Mouse (Mus musculus) lung, postnatal 0 days (tissue): ENCODE measurements around the gene Hivep3. TPM values are rescaled to one million over a fixed set of nuclear protein-coding genes. Genes with fewer than 3 reads are reported as not detected.
A peak's percentile ranks its signal among the peaks of the same experiment; 100 is the strongest.

Experiments used
- ATAC-seq: fragments of 200-750 bp; cut with Nextera tagmentation; 2 replicates; pipeline ENCODE4 v1.8.0; 2017; ENCODE audit warnings: moderate library complexity
- DNase-seq: peaks from one replicate; pipeline ENCODE4 v3.0.0-alpha.2; 2016; ENCODE audit warnings: low spot score
- H3K27ac ChIP-seq: fragments of 300-500 bp; sonication (generic); 2 replicates; pipeline ENCODE4 v1.5.1; 2014; ENCODE audit warnings: antibody characterized with exemption, mild to moderate bottlenecking, low read length, mixed read lengths
- H3K27me3 ChIP-seq: fragments of 300-500 bp; sonication (generic); replicated peaks from 2 replicates; pipeline ENCODE4 v1.6.1; 2014; ENCODE audit warnings: low read length, mixed read lengths; ENCODE audit not compliant: insufficient read depth
- H3K36me3 ChIP-seq: fragments of 300-500 bp; sonication (generic); 2 replicates; pipeline ENCODE4 v1.6.1; 2014; ENCODE audit warnings: low read length, mixed read lengths; ENCODE audit not compliant: insufficient read depth
- H3K4me1 ChIP-seq: fragments of 300-500 bp; sonication (generic); 2 replicates; pipeline ENCODE4 v1.6.1; 2014; ENCODE audit warnings: antibody characterized with exemption, low read depth, low read length, mixed read lengths; ENCODE audit not compliant: insufficient read depth
- H3K4me2 ChIP-seq: fragments of 300-500 bp; sonication (generic); replicated peaks from 2 replicates; pipeline ENCODE4 v1.6.1; 2014; ENCODE audit warnings: low read depth, mild to moderate bottlenecking, low read length, moderate library complexity, mixed read lengths
- H3K4me3 ChIP-seq: fragments of 300-500 bp; sonication (generic); 2 replicates; pipeline ENCODE4 v1.5.1; 2014; ENCODE audit warnings: low read depth, low read length
- H3K9ac ChIP-seq: fragments of 300-500 bp; sonication (generic); replicated peaks from 2 replicates; pipeline ENCODE4 v1.6.1; 2014; ENCODE audit warnings: low read depth, mild to moderate bottlenecking
- H3K9me3 ChIP-seq: fragments of 300-500 bp; sonication (generic); 2 replicates; pipeline ENCODE4 v1.6.1; 2016; ENCODE audit warnings: low read length, mixed read lengths
- CTCF ChIP-seq: IDR thresholded peaks from 2 replicates; pipeline ENCODE4 v1.5.1; 2016; ENCODE audit warnings: antibody characterized with exemption, mild to moderate bottlenecking
- EP300 ChIP-seq: IDR thresholded peaks from 2 replicates; pipeline ENCODE4 v1.6.1; 2016; ENCODE audit warnings: antibody characterized with exemption, mild to moderate bottlenecking, control low read depth
- WGBS: fragments of 180-500 bp; shearing (Covaris S2); extraction: QIAGEN DNeasy Blood & Tissue Kit; methylation state at CpG from one replicate; pipeline ENCODE4 v1.1.7; 2014; 5-methylcytosine and 5-hydroxymethylcytosine counted together
- polyA plus RNA-seq: library from polyadenylated mRNA; unstranded; fragments of >200 nt; fragmentation: Nextera tagmentation; extraction: Ambion mirVana; gene quantifications from 2 replicates; pipeline ENCODE4 v1.2.1, GENCODE M21; 2015

Gene Hivep3
- polyA plus RNA-seq, 1 experiment from 2014 or later, result 30.7 TPM

DNA sequence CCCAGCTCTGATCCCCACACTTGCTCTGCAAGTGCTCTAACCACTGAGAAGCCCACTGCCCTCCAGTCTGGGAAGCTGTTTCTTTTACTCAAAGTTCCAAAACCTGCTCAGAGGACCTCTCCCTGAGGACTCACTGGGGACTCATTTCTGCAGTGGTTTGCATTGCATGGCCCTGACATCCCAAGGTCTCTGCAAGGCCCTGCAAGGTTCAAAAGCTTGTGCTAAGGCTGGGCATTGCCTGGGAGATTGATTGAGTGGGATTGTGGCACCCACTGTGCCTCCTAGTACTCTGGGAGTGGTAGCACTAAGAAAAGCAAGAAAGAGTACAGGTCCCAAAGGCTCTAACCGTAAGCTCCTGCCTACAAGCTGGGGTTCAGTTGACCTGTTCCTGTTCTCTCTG is 279.3 kb downstream of the Hivep3 start:
- TF ChIP-seq EP300 (no peak), CTCF (no peak)
- H3K9me3 ChIP-seq, result no peaks in the 10 kb centered on the region
- WGBS, result 89% methylated on average over 1 of the region's 1 CpGs
- DNase-seq, result no peak
- ATAC-seq, result no peak
- H3K4me3 ChIP-seq, result no peak overlapping the region
- H3K9ac ChIP-seq, result no peak overlapping the region
- no peak overlapping the region for H3K4me2 ChIP-seq
- no peak overlapping the region for H3K27ac ChIP-seq
- no peaks in the 10 kb centered on the region for H3K4me1 ChIP-seq
- no peaks in the 10 kb centered on the region for H3K36me3 ChIP-seq
- H3K27me3 ChIP-seq, result no peaks in the 10 kb centered on the region

GRCm38 (mm10) chr4:120018426-120018825 is 284.8 kb downstream of the Hivep3 start:
- no peaks in the 10 kb centered on the region for H3K27me3 ChIP-seq

DNA sequence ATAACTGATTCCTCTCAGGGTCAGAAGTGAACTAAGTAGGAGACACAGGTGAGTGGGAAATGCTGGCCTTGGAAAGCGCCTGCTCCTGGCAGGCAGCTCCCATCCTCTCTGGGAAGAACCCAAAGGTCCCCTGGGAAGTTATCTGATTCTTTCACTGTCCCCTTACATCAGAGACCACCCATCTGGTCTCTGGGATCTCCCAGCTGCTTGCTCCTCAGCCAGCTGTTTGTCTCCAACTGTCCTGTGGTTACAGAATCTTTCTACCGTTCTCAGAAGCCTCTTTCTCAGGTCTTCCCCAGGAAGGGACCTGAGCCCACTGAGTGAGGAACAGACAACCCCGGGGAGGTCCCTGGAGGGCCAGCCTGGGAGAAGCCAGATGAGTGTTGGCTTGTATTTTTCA is 288.8 kb downstream of the Hivep3 start:
- WGBS, result 40% methylated on average over 3 of the region's 3 CpGs
- H3K27me3 ChIP-seq, result no peaks in the 10 kb centered on the region
- no peak overlapping the region for H3K27ac ChIP-seq
- TF ChIP-seq CTCF, result no peak
- TF ChIP-seq EP300, result no peak
- no peak overlapping the region for H3K4me2 ChIP-seq
- no peaks in the 10 kb centered on the region for H3K36me3 ChIP-seq
- H3K9ac ChIP-seq, result no peak overlapping the region
- DNase-seq (no peak), ATAC-seq (no peak)
- H3K4me3 ChIP-seq, result no peak overlapping the region
- H3K9me3 ChIP-seq, result no peaks in the 10 kb centered on the region
- no peaks in the 10 kb centered on the region for H3K4me1 ChIP-seq

More at GRCm38 (mm10) chr4:120018426-120018825, 284.8 kb downstream of the Hivep3 start:
- H3K9ac ChIP-seq, result no peak overlapping the region
- DNase-seq (no peak), ATAC-seq (no peak)
- no peak overlapping the region for H3K4me2 ChIP-seq
- no peaks in the 10 kb centered on the region for H3K36me3 ChIP-seq
- no peak for TF ChIP-seq EP300
- no peak for TF ChIP-seq CTCF
- no peak overlapping the region for H3K27ac ChIP-seq
- H3K4me1 ChIP-seq, result no peaks in the 10 kb centered on the region
- no peak overlapping the region for H3K4me3 ChIP-seq
- 55% methylated on average over 5 of the region's 5 CpGs for WGBS
- no peaks in the 10 kb centered on the region for H3K9me3 ChIP-seq

DNA sequence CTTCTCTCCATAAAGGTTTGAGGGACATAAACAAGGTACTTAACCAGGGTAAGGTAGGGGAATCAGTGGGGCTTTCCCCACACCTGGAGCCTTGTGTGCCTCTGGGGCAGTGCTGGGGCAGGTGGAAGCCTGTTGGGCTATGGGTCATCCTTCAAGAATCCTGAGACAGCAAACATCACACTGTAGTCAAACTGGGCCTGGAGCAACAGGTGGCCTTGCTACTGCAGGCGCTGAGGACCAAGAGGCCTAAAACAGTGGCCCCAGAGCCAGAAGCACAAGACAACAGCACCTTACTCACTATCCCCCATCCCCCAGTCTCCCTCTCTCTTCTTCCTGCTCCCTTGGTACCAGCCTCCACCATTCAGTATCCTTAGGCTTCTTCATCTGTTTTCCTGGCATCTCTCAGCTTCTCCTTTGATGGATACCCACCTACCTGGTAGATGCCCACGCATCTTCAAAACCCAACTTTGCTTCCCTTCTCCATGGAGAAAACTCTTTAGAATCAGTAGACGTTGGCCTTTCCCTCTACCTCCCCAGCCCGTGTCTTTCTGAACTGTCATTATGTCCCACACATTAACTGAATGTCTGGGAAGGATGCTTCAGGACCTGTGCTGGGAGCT is 289.7 kb downstream of the Hivep3 start:
- Histone ChIP-seq H3K27ac (no peak overlapping the region), H3K4me3 (no peak overlapping the region), H3K4me1 (no peaks in the 10 kb centered on the region), H3K36me3 (no peaks in the 10 kb centered on the region), H3K9ac (no peak overlapping the region), H3K4me2 (no peak overlapping the region), H3K27me3 (no peaks in the 10 kb centered on the region), H3K9me3 (no peaks in the 10 kb centered on the region)
- WGBS, result 95% methylated on average over 4 of the region's 4 CpGs
- TF ChIP-seq EP300, result no peak
- TF ChIP-seq CTCF, result no peak
- DNase-seq, result no peak
- ATAC-seq, result no peak

GRCm38 (mm10) chr4:120024071-120024470 is 290.5 kb downstream of the Hivep3 start:
- H3K9ac ChIP-seq, result no peak overlapping the region
- H3K4me1 ChIP-seq, result no peaks in the 10 kb centered on the region
- H3K36me3 ChIP-seq, result no peaks in the 10 kb centered on the region
- no peaks in the 10 kb centered on the region for H3K27me3 ChIP-seq
- no peak overlapping the region for H3K4me3 ChIP-seq
- DNase-seq (no peak), ATAC-seq (peak; percentile 64)
- no peak overlapping the region for H3K4me2 ChIP-seq
- 59% methylated on average over 10 of the region's 10 CpGs for WGBS
- H3K9me3 ChIP-seq, result no peaks in the 10 kb centered on the region
- TF ChIP-seq EP300 (no peak), CTCF (peak; percentile 32; the same call in 1 of the 2 replicates)
- H3K27ac ChIP-seq, result no peak overlapping the region

GRCm38 (mm10) chr4:120027671-120028070 is 294.1 kb downstream of the Hivep3 start:
- Histone ChIP-seq H3K4me2 (no peak overlapping the region), H3K4me3 (no peak overlapping the region), H3K4me1 (no peaks in the 10 kb centered on the region), H3K36me3 (no peaks in the 10 kb centered on the region), H3K27ac (no peak overlapping the region), H3K9me3 (no peaks in the 10 kb centered on the region), H3K27me3 (no peaks in the 10 kb centered on the region), H3K9ac (no peak overlapping the region)
- no peak for ATAC-seq
- no peak for TF ChIP-seq CTCF
- no peak for TF ChIP-seq EP300
- WGBS, result 76% methylated on average over 1 of the region's 1 CpGs
- DNase-seq, result no peak

GRCm38 (mm10) chr4:120029937-120030336 is 296.4 kb downstream of the Hivep3 start:
- H3K4me2 ChIP-seq, result no peak overlapping the region
- no peak for TF ChIP-seq CTCF
- TF ChIP-seq EP300, result no peak
- DNase-seq (peak; percentile 47), ATAC-seq (no peak)
- no peaks in the 10 kb centered on the region; the same call in 1 of the 2 replicates for H3K4me1 ChIP-seq
- WGBS, result 80% methylated on average over 1 of the region's 1 CpGs
- H3K9me3 ChIP-seq, result no peaks in the 10 kb centered on the region
- H3K4me3 ChIP-seq, result no peak overlapping the region
- H3K36me3 ChIP-seq, result no peaks in the 10 kb centered on the region
- H3K27ac ChIP-seq, result no peak overlapping the region
- H3K9ac ChIP-seq, result no peak overlapping the region
- H3K27me3 ChIP-seq, result no peaks in the 10 kb centered on the region; the same call in 1 of the 2 replicates
